Mouse (Mus musculus) neural tube, embryonic 10.5 days (tissue): ENCODE results near the gene Hoxa7.
A peak's percentile ranks its signal among the peaks of the same experiment; 100 is the strongest.

Experiments used
- DNase-seq: peaks from one replicate; pipeline ENCODE4 v3.0.0-alpha.2; 2017; ENCODE audit warnings: low spot score; ENCODE audit errors: extremely low spot score

Hoxa7 gene

DNA sequence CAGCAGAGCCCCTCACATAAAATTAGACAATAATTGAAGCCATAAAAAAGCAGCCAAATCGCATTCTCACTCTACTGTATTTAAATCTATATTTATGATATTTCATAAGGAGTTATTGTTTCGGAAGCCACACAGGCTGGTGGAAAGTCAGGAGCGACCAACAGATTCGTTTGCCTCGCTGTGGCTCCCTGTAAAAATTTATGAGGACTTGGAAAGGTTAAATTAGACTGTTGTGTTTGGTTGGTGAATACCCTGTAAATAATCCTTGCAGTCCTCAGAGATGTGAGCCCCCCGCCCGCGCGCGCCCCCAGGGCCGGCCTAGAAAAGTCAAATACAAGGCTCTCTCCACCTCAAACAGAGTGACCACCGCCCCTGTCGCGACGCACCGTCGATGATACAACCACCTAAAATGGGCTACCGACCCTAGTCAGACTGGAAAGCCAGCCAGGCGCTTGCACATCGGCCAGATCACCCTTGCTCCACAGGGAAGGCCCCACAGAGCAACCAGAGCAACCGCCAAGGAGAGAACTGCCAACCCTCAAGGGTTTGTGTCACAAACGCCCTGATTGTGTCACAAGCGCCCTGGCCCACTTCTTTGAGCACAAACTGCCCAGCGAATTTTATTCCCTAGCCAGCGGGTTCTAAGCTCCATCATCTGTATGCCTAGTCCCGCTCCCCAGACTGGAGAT lies 5.1 kb upstream of the Hoxa7 start:
- no peak for DNase-seq

DNA sequence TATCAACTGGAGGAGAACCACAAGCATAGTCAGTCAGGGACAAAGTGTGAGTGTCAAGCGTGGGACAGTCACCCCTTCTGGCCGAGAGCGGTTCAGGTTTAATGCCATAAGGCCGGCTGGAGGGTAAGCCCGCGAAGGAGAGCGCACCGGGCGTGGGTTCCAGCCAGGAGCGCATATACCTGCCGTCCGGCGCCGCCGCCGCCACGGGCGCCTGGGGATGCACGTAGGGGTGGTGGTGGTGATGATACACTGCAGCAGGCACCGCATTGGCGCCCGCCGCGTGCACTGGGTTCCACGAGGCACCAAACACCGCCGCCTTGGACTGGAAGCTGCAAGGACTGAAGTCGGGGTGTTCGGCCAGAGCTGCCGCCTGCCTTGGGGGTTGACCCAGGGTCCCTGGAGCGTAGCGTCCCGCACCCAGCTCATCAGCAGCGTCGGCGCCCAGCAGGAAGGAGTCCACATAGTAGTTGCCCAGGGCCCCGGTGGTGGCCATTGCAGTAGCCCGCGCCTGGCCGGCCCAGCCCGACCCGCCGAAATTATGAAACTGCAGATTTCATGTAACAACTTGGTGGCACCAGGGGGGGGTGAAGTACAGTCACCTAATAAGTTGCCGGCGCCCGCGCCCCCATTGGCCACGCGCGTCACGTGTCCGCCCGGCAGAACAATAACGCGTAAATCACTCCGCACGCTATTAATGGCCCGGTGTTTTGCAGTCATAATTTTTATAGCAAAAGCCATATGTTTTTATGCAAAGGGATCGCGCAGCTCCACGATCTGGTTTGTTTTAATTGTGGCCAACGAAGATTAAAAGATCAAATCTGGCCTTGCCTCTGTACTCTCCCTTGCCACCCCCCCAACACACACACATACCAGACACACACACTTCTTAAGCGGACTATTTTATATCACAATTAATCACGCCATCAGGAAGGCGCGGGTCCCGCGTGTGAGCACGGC lies 4.2 kb upstream of the Hoxa7 start:
- DNase-seq = no peak

DNA sequence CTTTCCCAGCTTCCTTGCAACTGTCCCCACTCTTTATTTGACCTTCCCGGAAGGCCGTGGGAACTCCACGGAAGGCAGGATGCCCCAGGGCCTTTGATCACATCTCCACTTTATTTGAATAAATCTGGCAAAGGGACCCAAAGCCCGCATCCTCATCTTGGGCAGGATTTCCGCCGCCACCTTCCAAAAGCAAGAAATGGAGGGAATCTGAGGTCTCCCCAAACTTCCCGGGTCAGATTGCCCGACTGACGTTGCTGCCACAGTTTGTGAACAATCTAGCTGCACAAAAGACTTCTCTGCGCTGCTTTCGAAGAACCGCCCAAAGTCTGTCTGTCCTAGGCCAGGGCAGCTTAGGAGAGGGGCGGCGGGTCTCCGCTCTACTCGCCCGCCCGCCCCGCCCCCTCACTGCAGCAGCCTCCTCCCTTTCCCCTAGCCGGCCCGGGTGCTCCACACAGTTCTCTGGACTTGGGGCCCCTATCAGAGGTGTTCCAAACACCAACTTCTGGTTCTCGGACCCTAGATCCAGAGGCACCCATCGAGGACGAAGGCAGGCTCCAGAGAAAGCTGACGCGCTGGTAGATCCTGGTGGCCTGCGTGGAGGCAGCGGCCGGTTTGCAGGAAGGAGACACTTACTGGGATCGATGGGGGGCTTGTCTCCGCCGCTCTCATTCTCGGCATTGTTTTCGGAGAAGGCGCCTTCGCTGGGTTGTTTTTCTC lies 3.4 kb upstream of the Hoxa7 start:
- no peak for DNase-seq

DNA sequence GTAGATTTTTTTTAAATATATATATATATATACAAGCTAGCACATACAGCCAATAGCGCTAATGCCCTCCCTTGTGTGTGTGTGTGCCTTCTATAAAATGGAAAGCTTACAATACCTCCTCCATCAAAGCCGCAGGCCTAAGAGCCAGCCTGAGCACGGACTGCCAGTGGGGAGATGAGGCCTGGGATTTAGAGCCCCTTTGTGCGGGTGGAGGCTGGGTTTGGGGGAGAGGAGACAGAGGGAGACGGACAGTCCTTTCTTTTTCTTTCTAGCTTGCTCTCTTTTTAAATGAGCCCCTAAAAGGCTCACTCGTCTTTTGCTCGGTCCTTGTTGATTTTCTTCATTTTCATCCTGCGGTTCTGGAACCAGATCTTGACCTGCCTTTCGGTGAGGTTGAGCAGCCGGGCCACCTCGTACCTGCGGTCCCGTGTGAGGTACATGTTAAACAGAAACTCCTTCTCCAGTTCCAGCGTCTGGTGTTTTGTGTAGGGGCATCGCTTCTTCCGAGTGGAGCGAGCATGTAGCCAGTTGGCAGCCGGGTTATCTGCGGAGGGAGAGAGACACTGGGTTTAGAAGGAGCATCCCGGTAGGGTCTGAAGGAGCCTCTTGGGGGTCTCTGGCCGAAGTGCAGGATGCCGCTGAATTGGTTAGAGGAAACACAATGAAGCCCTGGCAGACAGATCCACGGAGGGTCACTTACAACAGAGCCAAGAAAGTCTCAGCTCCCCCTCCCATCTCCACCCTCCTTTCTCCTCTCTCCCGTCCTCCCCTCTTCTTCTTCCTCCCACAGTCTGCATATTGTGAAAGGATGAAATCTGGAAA lies 2.5 kb upstream of the Hoxa7 start:
- no peak for DNase-seq

DNA sequence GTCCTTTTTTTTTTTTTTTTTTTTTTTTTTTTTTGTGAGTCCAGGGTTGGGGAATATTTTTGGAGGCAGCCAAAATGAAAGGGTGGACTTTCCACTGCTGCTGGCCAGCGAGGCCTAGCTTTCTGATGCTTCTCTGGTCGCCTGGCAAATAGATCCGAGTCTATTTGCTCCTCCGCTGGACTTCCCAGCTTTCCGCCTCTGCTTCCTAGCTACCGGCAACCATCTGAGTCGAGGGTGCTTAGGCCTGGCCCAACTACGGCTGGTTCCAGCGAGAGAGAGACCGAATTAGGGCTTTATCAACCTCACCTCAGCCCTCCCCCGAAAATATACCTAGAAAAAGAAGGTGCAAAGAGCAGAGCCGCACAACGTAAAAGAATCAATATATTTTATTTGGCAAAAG lies 1.1 kb upstream of the Hoxa7 start:
- DNase-seq = no peak

DNA sequence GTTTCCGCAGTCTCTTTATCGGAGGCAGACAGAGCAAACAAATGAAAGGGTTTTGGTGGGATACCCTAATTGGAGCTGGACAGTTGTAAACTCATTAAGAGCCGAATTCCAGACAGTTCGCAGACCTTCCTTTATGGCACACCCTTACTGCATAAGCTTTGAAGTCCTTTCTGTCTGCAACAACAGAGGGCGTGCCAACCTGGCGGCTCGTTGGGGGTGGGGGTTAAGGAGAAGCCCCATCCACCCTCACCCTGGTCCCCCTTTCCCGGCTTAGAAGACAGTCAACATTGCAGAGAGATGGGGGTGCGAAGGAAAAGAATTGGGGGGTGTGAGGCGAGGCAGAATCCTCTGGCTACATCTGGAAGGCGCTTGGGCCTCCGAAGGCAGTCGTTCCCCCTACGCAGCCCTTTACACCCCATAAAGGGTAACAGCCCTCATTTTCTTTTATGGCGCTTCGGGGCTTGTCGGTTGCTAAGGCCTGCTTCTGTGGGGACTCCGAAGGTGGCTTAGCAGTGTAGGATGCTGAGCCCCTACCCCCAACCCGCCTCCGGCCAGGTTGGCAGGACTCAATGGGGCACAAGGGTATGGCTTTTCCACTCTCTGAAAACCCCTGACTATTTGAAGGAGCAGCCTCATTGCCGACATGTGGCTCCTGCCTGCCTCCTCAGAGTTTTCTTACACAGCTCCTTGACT lies 485 bp upstream of the Hoxa7 start:
- no peak for DNase-seq

DNA sequence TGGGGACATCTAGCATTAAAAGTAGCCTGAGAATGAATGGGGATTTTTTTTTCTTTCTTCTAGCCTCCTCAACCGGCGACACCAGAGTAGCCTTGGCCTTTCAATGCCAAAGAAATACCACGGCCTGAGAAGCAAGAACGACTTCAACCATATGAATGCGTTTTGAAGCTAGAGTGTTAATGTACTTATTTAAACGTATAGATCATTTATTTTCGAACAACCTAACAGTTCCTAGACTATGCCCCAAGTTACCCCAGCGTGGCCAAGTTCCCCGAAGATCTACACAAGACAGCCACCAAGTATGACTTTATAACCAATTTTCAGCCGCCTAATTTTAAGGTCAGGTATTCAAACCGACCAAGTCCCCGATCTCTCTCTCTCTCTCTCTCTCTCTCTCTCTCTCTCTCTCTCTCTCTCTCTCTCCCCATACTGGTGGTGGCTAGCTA lies 766 bp downstream of the Hoxa7 start:
- no peak for DNase-seq

DNA sequence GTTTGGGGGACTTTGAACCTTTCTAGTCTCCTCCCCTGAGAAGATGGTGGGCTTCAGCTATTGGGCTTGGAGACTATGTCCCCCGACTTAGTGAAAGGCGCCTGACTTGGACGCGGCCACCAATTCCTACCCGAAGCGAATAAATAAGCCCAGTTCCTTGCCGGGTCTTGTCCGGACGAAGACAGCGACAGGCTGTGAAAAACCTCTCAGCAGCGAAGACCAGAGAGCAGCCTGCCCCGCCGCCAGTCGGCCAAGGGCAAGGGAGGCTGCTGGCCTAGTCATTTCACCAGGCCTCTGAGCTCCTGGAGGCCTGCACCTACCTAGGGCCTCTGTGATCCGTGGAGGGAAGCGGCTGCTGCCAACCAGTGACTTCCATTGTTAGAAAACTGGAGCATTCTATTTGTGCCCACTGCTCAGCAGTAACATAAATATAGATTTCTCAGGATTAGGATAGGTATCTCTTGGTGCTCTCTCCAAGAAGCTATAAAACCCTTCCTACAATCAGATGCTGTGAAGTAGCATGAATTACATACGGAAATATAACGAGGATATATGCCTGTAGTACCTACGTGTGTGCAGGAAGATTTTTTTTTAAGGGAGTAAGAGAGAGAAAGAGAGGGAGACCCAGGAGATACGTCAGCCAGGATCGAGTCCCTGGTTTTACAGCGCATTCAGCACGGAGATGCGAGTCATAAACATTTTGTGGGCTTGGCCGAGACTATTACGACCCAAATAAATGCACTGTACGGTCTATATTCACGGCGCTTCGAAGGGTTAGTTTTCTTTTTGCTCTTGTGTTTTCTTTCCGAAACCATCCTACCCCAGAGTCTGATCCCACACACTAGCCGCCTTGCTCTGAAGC lies 1.4 kb downstream of the Hoxa7 start:
- no peak for DNase-seq

DNA sequence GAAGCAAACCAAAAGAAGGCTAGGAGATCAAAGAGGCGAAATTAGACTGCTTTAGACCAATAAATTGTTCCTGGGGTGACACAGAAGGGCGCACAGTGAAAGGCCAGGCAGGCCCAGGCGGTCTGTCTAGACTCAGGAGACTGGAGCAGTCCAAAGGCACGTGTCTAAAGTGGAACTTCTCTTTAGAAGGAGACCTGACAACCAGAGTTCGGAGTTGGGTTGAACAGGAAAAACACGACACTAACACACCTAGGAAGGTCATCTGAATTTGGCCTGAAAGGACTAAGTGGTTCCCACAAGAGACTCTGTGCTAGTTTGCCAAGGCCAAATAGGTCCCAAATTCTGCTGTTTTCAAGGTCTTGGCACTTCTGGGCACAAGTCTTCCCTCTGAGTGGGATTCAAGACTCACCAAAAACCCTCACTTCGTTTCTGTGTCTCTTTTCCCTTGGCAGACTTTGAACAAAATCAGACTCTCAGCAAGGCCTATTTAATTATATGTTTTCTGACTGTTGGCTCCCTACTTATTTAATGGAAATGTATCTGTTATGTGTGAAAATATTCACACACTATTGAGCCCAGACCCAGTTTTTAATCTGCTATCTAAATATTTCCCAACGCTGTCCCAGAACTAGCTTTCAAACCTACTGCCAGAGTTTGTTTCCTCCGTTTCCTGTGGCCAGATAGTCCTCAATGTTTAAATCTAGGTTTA lies 2.3 kb downstream of the Hoxa7 start:
- DNase-seq = no peak

DNA sequence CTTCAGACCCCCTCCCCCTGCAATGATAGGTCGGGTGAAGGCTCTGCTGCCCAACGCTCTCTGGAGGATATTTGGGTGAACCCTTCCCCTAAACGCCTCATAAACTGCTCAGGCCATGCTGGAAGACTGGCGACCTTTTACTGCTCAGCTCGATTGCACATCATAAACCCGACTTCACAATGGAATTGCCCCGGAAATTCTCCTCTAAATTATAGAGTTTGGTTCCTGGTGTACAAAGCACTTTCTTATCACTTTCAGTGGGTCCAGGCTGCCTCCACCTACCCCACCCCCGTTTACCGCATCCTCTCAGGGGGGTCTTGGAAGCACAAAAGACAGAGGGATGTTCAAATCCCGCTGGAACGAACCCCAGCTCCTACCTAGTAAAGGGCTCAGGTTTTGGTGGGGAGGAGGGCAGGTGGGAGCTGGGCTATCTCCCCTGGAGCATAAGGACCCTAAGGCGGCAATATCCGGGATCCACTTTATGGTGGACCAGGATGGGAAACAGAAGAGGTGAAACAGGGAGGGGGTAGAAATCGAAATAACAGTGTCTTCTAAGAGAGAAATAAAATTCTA lies 2.9 kb downstream of the Hoxa7 start:
- DNase-seq = no peak

DNA sequence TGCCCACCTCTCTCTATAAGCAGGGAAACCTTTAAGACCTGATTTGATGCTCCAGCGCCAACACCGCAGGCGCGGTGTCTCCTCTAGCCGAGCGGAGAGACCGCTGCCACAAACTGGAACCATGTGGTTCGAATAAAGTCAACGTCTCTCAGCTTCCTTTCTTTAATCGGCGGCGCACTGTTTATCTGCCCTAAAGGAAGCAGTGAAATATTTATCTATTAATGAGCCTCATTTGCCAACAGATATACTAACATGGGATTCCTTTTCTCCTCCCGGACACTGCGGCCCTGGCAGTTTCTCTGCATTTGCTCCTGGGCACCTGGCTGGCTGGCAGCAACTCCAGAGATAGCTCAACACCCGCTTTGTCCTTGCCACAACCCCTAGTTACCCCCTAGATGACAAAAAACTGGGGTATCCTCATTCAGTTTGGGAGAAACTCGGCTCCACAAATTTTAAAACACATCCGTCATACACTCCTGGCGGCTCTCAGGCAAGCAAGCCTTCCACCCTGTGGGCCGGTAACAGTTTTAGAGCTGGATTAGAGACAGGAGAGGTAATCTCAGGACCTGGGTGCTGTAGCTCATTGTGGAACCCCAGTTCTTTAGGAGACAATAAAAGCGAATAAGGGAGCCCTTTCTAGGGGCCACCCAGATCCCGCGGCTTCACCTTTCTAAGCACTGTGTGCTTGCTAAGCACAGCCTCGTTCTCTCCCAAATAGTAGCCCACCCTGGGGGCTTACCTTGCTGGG lies 3.6 kb downstream of the Hoxa7 start:
- no peak for DNase-seq

DNA sequence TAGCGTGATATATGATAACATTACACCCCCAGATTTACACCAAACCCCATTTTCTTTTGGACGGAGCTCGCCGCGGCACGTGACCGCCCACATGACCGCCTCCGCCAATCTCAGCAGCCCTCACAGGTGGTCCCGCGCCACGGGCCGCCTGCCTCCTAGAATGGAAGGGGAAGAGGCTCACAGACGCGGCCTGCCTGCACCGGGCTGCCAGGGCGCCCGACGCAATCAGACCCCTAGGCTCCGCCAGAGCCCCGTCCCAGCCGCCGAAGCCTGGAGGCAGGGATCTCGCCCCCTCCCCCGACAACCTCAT lies 4.2 kb downstream of the Hoxa7 start:
- DNase-seq = peak; percentile 93

DNA sequence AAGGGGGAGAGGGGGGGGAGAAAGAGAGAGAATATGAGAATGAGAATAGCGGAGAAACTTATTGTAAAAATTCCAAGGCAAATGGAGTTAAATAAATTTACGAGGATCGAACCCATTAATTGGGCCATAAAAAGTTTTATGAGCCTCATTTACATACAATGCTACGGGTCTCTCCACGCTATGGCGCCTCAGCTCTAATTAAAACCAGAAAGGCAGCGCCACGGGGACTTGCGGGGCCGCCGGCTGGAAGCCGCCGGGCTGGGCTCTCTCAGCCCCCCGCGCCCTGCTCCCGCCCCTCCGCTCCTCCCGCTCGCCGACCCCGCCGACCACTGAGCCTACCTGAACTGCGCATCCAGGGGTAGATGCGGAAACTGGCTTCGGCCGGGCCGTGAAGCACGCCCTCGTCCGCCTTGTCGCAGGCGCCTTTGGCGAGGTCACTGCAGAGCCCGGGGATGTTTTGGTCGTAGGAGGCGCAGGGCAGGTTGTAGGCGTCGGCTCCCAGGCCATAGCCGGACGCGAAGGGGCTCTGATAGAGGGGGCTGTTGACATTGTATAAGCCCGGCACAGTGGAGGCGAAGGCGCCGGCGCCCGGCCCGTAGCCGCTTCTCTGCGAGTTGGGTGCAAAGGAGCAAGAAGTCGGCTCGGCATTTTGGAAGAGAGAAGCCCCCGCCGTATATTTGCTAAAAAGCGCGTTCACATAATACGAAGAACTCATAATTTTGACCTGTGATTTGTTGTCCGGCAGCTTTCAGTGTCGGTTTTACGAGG lies 4.8 kb downstream of the Hoxa7 start:
- DNase-seq = no peak

DNA sequence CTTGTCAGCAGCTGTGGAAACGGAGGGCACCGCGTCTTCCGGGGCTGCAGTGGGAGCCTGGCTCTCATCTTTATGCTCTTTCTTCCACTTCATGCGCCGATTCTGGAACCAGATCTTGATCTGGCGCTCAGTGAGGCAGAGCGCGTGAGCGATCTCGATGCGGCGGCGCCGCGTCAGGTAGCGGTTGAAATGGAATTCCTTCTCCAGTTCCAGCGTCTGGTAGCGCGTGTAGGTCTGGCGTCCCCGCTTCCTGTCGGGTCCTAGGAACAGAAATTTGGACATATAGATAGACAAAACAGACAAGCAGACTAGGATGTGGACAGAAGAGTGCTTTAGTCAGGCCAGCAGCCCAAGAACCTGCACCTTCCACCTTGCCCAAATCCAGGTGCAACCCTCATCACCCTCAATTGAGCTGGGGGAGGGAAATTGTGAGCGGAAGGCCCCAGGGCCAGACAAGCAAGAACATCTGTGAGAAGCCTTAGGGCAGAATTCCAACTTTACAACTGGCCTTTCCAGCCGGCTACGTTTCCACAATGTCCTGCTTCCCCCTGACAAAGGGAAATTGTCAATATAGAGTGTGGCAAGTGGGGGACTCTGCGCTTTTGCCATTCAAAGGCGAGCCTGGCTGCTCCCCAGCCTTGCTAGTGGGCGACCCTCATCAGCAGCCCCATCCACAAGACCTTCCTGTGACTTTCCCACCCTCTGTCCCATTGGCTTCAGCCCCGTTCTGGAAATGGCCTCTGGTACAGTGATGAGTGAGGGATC lies 5.7 kb downstream of the Hoxa7 start:
- DNase-seq = no peak

DNA sequence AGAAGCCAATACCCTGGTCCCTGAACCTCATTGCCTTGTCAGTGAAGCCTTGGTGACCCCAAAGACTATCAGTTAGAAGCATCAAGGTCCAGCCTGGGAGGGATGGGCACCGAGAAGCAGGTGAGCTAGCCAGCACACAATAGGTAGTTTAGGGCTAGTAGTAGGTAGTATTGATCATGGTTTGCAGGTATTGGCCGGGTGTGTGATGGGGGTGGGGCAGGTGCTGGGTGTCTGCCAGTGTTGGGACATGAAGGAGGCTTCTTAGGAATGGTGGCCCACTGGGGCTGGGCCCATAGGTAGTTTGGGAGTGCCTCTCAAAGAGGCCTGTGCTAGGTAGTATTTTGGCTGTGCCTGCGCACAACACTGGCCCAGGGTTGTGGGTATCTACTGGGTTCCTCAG lies 6.6 kb downstream of the Hoxa7 start:
- DNase-seq = no peak

DNA sequence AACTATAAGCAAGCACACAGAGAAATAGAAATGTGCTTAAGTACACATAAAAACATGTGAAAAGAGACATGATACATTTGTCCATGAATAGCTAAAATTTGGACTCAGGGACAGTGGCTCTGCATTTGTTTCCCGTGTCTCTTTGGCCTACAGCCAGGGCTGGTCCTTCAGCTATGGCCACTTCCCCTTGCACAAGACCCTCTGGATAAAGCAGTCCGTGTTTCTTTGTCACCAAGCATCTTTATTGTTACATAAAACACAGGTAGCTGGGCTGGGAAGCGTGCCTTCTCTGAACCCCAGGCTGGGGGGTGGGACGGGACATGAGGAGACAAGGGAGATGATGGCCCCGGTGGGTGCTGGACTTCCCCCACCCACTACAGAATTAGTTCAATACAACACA lies 7.4 kb downstream of the Hoxa7 start:
- DNase-seq = no peak
